Mouse (Mus musculus) heart, adult 9 months (tissue): ENCODE measurements around the gene Alkbh2.
A peak's percentile ranks its signal among the peaks of the same experiment; 100 is the strongest.

ENCODE experiments used
- DNase-seq, 2 experiments: peaks; one replicate each; pipeline ENCODE4 v3.0.0; 2022; ENCODE audit warnings: low spot score in 2 of 2

Alkbh2 gene

GRCm38 (mm10) chr5:114146028-114146888 is 18.2 kb upstream of the Alkbh2 start, which contains the start of gene Acacb:
TSS of gene Acacb (plus strand) at chr5:114146535.
- DNase-seq: peak; percentile 73 to 78

- peak; percentile 93 to 94 for DNase-seq
Measured at GRCm38 (mm10) chr5:114139175-114139574, 11.2 kb upstream of the Alkbh2 start.

GRCm38 (mm10) chr5:114138277-114139164 is 10.5 kb upstream of the Alkbh2 start:
- peak in 1 of 2 experiments; percentile 49 for DNase-seq

- no peak for DNase-seq
Measured at GRCm38 (mm10) chr5:114137481-114138276, 9.7 kb upstream of the Alkbh2 start.

GRCm38 (mm10) chr5:114135516-114135915 is 7.5 kb upstream of the Alkbh2 start:
- DNase-seq: no peak

GRCm38 (mm10) chr5:114134091-114134534 is 6.1 kb upstream of the Alkbh2 start:
- DNase-seq: peak; percentile 58 to 67

GRCm38 (mm10) chr5:114132841-114133240 is 4.8 kb upstream of the Alkbh2 start:
- no peak for DNase-seq

GRCm38 (mm10) chr5:114131521-114131840 is 3.5 kb upstream of the Alkbh2 start:
- peak; percentile 67 to 80 for DNase-seq

GRCm38 (mm10) chr5:114130698-114131520 is 2.9 kb upstream of the Alkbh2 start:
- peak; percentile 94 to 96 for DNase-seq

GRCm38 (mm10) chr5:114130211-114130605 is 2.2 kb upstream of the Alkbh2 start, which contains the start of gene Ung:
TSS of gene Ung (plus strand) at chr5:114130386.
- peak in 1 of 2 experiments; percentile 30 for DNase-seq

GRCm38 (mm10) chr5:114129550-114130210 is 1.7 kb upstream of the Alkbh2 start:
- no peak for DNase-seq

- no peak for DNase-seq
Measured at GRCm38 (mm10) chr5:114126499-114127244, 1.3 kb downstream of the Alkbh2 start.

GRCm38 (mm10) chr5:114126008-114126407 is 2.0 kb downstream of the Alkbh2 start:
- DNase-seq: no peak

- DNase-seq: no peak
Measured at GRCm38 (mm10) chr5:114119806-114120205, 8.2 kb downstream of the Alkbh2 start.

- DNase-seq: no peak
Measured at GRCm38 (mm10) chr5:114116586-114116985, 11.4 kb downstream of the Alkbh2 start.

GRCm38 (mm10) chr5:114115030-114115429 is 13.0 kb downstream of the Alkbh2 start:
- no peak for DNase-seq

- DNase-seq: no peak
Measured at GRCm38 (mm10) chr5:114113334-114113733, 14.7 kb downstream of the Alkbh2 start.

GRCm38 (mm10) chr5:114106391-114106935 is 21.6 kb downstream of the Alkbh2 start:
- DNase-seq: no peak

- no peak for DNase-seq
Measured at GRCm38 (mm10) chr5:114102807-114103206, 25.2 kb downstream of the Alkbh2 start.
